ENCODE assay signal across 7 mouse cellular contexts in genomic region chr7:104199822-104200221, GRCm38 (mm10). TPM values are rescaled to one million over a fixed set of nuclear protein-coding genes. Genes with fewer than 3 reads are reported as not detected.
DNase-seq lines count a peak whose midpoint lies in the region; ATAC-seq and TF ChIP-seq lines count a peak whose summit lies in the region.

No protein-coding gene starts in this region.

- peak; percentile 99 for TF ChIP-seq CTCF in ES-Bruce4 (IDR thresholded peaks at IDR 0.05; ENCODE audit: low read depth, low read length)
- TF ChIP-seq CTCF in layer of hippocampus, adult 2 months (conservative IDR thresholded peaks at IDR 0.05) = peak; percentile 97
- TF ChIP-seq CTCF in spleen, adult 2 months (IDR thresholded peaks at IDR 0.05; ENCODE audit: extremely low read depth, insufficient read depth, insufficient read length, insufficient replicate concordance) = peak; percentile 100

- 0 out of 2 replicates have a peak, but pooled peaks have one; percentile 33 for TF ChIP-seq EP300 in ES-Bruce4 (IDR thresholded peaks at IDR 0.05; ENCODE audit: insufficient read depth, low read depth, low read length)

- H3K9me3 ChIP-seq in ES-Bruce4 (replicated peaks; ENCODE audit: control insufficient read depth, insufficient read depth, low read length, poor library complexity, severe bottlenecking) = no peaks in the 10 kb centered on the region

- peak; percentile 77 for ATAC-seq in erythroid progenitor cell, adult 5-6 weeks (replicated peaks; ENCODE audit: low FRiP score, poor library complexity, severe bottlenecking)

- intact Hi-C loops in heart, postnatal 14 days (cut with DNase I) = loop anchor here (1.0 to 5.0 kb wide), 2 partner anchors 31 to 402 kb away; partner anchors contain the start of gene Olfr655

- H3K9ac ChIP-seq in ES-Bruce4 (ENCODE audit: low read depth, poor library complexity, severe bottlenecking) = no peak overlapping the region

- DNase-seq in adrenal gland, adult 2 months = peak; percentile 68
- peak; percentile 71 to 80 for DNase-seq in heart, postnatal 14 days
- DNase-seq in layer of hippocampus, adult 2 months (ENCODE audit: low spot score in 2 of 2) = peak in 1 of 2 experiments; percentile 62
- DNase-seq in lung, postnatal 25 days (ENCODE audit: low spot score) = peak; percentile 75
- DNase-seq in spleen, adult 2 months (ENCODE audit: low read depth in 1 of 2, low spot score in 2 of 2) = peak; percentile 60 to 71

- WGBS in spleen, adult 2 months = 4% methylated on average over 5 of the region's 5 CpGs

- no peaks in the 10 kb centered on the region for H3K27me3 ChIP-seq in ES-Bruce4 (ENCODE audit: control insufficient read depth, insufficient read depth, low read length, poor library complexity, severe bottlenecking)
- no peaks in the 10 kb centered on the region for H3K27me3 ChIP-seq in spleen, adult 2 months (ENCODE audit: control insufficient read depth, insufficient read depth, low read length)

- TF ChIP-seq POLR2A in ES-Bruce4 (IDR thresholded peaks at IDR 0.05; ENCODE audit: insufficient read depth, low read length) = no peak
- TF ChIP-seq POLR2A in spleen, adult 2 months (IDR thresholded peaks at IDR 0.05; ENCODE audit: low read depth, low read length) = no peak

- no peaks in the 10 kb centered on the region for H3K4me1 ChIP-seq in ES-Bruce4 (ENCODE audit: control insufficient read depth, insufficient read depth, low read length)
- H3K4me1 ChIP-seq in spleen, adult 2 months (ENCODE audit: control insufficient read depth, insufficient read depth, insufficient read length) = no peaks in the 10 kb centered on the region

- H3K4me3 ChIP-seq in ES-Bruce4 (ENCODE audit: low read depth, low read length) = no peak overlapping the region
- H3K4me3 ChIP-seq in layer of hippocampus, adult 2 months = no peak overlapping the region
- H3K4me3 ChIP-seq in spleen, adult 2 months (ENCODE audit: extremely low read depth, insufficient read depth, insufficient read length) = no peak overlapping the region

- H3K27ac ChIP-seq in ES-Bruce4 (ENCODE audit: insufficient read depth, low read length) = no peak overlapping the region
- no peak overlapping the region for H3K27ac ChIP-seq in layer of hippocampus, adult 2 months
- no peak overlapping the region for H3K27ac ChIP-seq in spleen, adult 2 months (ENCODE audit: insufficient read depth, low read length)

- H3K36me3 ChIP-seq in ES-Bruce4 (ENCODE audit: control insufficient read depth, insufficient read depth, low read length, poor library complexity, severe bottlenecking) = no peaks in the 10 kb centered on the region
- no peaks in the 10 kb centered on the region for H3K36me3 ChIP-seq in spleen, adult 2 months (ENCODE audit: control insufficient read depth, insufficient read depth, low read length)

RNA-seq across cellular contexts. Expression of gene Olfr649, which starts 4.0 kb away (rescaled TPM):
- not detected in 2 replicates for polyA plus RNA-seq in ES-Bruce4 (2011; ENCODE audit: insufficient read depth, insufficient read length, low read depth, missing spikeins)
- not detected for total RNA-seq in adrenal gland, adult 2 months (2021)
- polyA plus RNA-seq in adrenal gland, adult 2 months (2012; rRNA removed) = not detected in 2 replicates
- not detected in 2 replicates for total RNA-seq in erythroid progenitor cell, adult 5-6 weeks (2015; ENCODE audit: low replicate concordance)
- total RNA-seq in erythroid progenitor cell, adult 5-6 weeks (2017; ENCODE audit: low replicate concordance) = 0.83 TPM in 1 of 2 replicates, not detected in the other
- not detected for total RNA-seq in heart, postnatal 14 days (2021)
- not detected for total RNA-seq in layer of hippocampus, adult 2 months (2021)
- polyA plus RNA-seq in spleen, adult 2 months (2012; rRNA removed) = not detected in 2 replicates

RNA-seq across cellular contexts. Expression of gene Olfr648, which starts 16.6 kb away (rescaled TPM):
- polyA plus RNA-seq in ES-Bruce4 (2011; ENCODE audit: insufficient read depth, insufficient read length, low read depth, missing spikeins) = not detected in 2 replicates
- total RNA-seq in adrenal gland, adult 2 months (2021) = not detected
- polyA plus RNA-seq in adrenal gland, adult 2 months (2012; rRNA removed) = 0.04 TPM in 1 of 2 replicates, not detected in the other
- total RNA-seq in erythroid progenitor cell, adult 5-6 weeks (2015; ENCODE audit: low replicate concordance) = 0.72 and 1.3 TPM in 2 replicates
- 0.68 TPM in 1 of 2 replicates, not detected in the other for total RNA-seq in erythroid progenitor cell, adult 5-6 weeks (2017; ENCODE audit: low replicate concordance)
- not detected for total RNA-seq in heart, postnatal 14 days (2021)
- under 1 TPM; 0.20 to 0.26 TPM for total RNA-seq in layer of hippocampus, adult 2 months (2021)
- not detected in 2 replicates for polyA plus RNA-seq in spleen, adult 2 months (2012; rRNA removed)

RNA-seq across cellular contexts. Expression of gene Trim6, which starts 18.8 kb away (rescaled TPM):
- polyA plus RNA-seq in ES-Bruce4 (2011; ENCODE audit: insufficient read depth, insufficient read length, low read depth, missing spikeins) = 119 and 128 TPM in 2 replicates
- under 1 TPM; 0.12 to 0.66 TPM for total RNA-seq in adrenal gland, adult 2 months (2021)
- polyA plus RNA-seq in adrenal gland, adult 2 months (2012; rRNA removed) = 0.09 and 0.36 TPM in 2 replicates
- 1.7 TPM in 1 of 2 replicates, not detected in the other for total RNA-seq in erythroid progenitor cell, adult 5-6 weeks (2015; ENCODE audit: low replicate concordance)
- not detected in 2 replicates for total RNA-seq in erythroid progenitor cell, adult 5-6 weeks (2017; ENCODE audit: low replicate concordance)
- under 1 TPM; 0.45 to 0.54 TPM for total RNA-seq in heart, postnatal 14 days (2021)
- total RNA-seq in layer of hippocampus, adult 2 months (2021) = under 1 TPM; 0.25 to 0.28 TPM
- 0.34 and 0.36 TPM in 2 replicates for polyA plus RNA-seq in spleen, adult 2 months (2012; rRNA removed)

RNA-seq across cellular contexts. Expression of gene Olfm5, which starts 35.2 kb away (rescaled TPM):
- polyA plus RNA-seq in ES-Bruce4 (2011; ENCODE audit: insufficient read depth, insufficient read length, low read depth, missing spikeins) = not detected in 2 replicates
- total RNA-seq in adrenal gland, adult 2 months (2021) = not detected
- polyA plus RNA-seq in adrenal gland, adult 2 months (2012; rRNA removed) = not detected in 2 replicates
- total RNA-seq in erythroid progenitor cell, adult 5-6 weeks (2015; ENCODE audit: low replicate concordance) = not detected in 2 replicates
- total RNA-seq in erythroid progenitor cell, adult 5-6 weeks (2017; ENCODE audit: low replicate concordance) = not detected in 2 replicates
- not detected for total RNA-seq in heart, postnatal 14 days (2021)
- total RNA-seq in layer of hippocampus, adult 2 months (2021) = not detected
- polyA plus RNA-seq in spleen, adult 2 months (2012; rRNA removed) = not detected in 2 replicates

RNA-seq across cellular contexts. Expression of gene Trim34a, which starts 44.4 kb away (rescaled TPM):
- 10.6 and 11.6 TPM in 2 replicates for polyA plus RNA-seq in ES-Bruce4 (2011; ENCODE audit: insufficient read depth, insufficient read length, low read depth, missing spikeins)
- 1 to 10 TPM; 6.5 to 6.8 TPM for total RNA-seq in adrenal gland, adult 2 months (2021)
- 4.0 and 4.6 TPM in 2 replicates for polyA plus RNA-seq in adrenal gland, adult 2 months (2012; rRNA removed)
- 9.0 and 11.7 TPM in 2 replicates for total RNA-seq in erythroid progenitor cell, adult 5-6 weeks (2015; ENCODE audit: low replicate concordance)
- 7.6 and 13.5 TPM in 2 replicates for total RNA-seq in erythroid progenitor cell, adult 5-6 weeks (2017; ENCODE audit: low replicate concordance)
- total RNA-seq in heart, postnatal 14 days (2021) = 1 to 10 TPM; 3.7 to 3.8 TPM
- 1 to 10 TPM; 1.1 to 2.0 TPM for total RNA-seq in layer of hippocampus, adult 2 months (2021)
- polyA plus RNA-seq in spleen, adult 2 months (2012; rRNA removed) = 13.5 and 14.5 TPM in 2 replicates
